Mouse (Mus musculus): ENCODE measurements around the gene Dapk2.

Gene Dapk2

GRCm38 (mm10) chr9:66142265-66142664, 15.8 kb upstream of the Dapk2 start:
- no peak for DNase-seq (ENCODE audit: low spot score)

- peak; percentile 67 for DNase-seq (ENCODE audit: low spot score)
Observed at GRCm38 (mm10) chr9:66144248-66144647, 13.8 kb upstream of the Dapk2 start.

GRCm38 (mm10) chr9:66146141-66146540, 11.9 kb upstream of the Dapk2 start:
- DNase-seq (ENCODE audit: low spot score): no peak

GRCm38 (mm10) chr9:66152011-66152410, 6.0 kb upstream of the Dapk2 start:
- DNase-seq (ENCODE audit: low spot score): no peak

GRCm38 (mm10) chr9:66153594-66153993, 4.4 kb upstream of the Dapk2 start:
- no peak for DNase-seq (ENCODE audit: low spot score)

GRCm38 (mm10) chr9:66154013-66154412, 4.0 kb upstream of the Dapk2 start:
- DNase-seq (ENCODE audit: low spot score): no peak

GRCm38 (mm10) chr9:66155534-66155933, 2.5 kb upstream of the Dapk2 start:
- no peak for DNase-seq (ENCODE audit: low spot score)

GRCm38 (mm10) chr9:66158885-66159430, 935 bp downstream of the Dapk2 start:
- no peak for DNase-seq (ENCODE audit: low spot score)

GRCm38 (mm10) chr9:66160155-66160554, 2.1 kb downstream of the Dapk2 start:
- DNase-seq (ENCODE audit: low spot score): no peak

GRCm38 (mm10) chr9:66162995-66163394, 5.0 kb downstream of the Dapk2 start:
- no peak for DNase-seq (ENCODE audit: low spot score)

GRCm38 (mm10) chr9:66167222-66167621, 9.2 kb downstream of the Dapk2 start:
- no peak for DNase-seq (ENCODE audit: low spot score)

GRCm38 (mm10) chr9:66168233-66168632, 10.2 kb downstream of the Dapk2 start:
- no peak for DNase-seq (ENCODE audit: low spot score)

GRCm38 (mm10) chr9:66170506-66170905, 12.5 kb downstream of the Dapk2 start:
- DNase-seq (ENCODE audit: low spot score): no peak

GRCm38 (mm10) chr9:66171275-66171921, 13.4 kb downstream of the Dapk2 start:
- DNase-seq (ENCODE audit: low spot score): no peak

GRCm38 (mm10) chr9:66173316-66173855, 15.4 kb downstream of the Dapk2 start:
- no peak for DNase-seq (ENCODE audit: low spot score)

GRCm38 (mm10) chr9:66174985-66175384, 17.0 kb downstream of the Dapk2 start:
- no peak for DNase-seq (ENCODE audit: low spot score)

GRCm38 (mm10) chr9:66177975-66178374, 20.0 kb downstream of the Dapk2 start:
- no peak for DNase-seq (ENCODE audit: low spot score)

- DNase-seq (ENCODE audit: low spot score): no peak
Observed at GRCm38 (mm10) chr9:66179795-66180194, 21.8 kb downstream of the Dapk2 start.

GRCm38 (mm10) chr9:66181126-66181825, 23.3 kb downstream of the Dapk2 start:
- no peak for DNase-seq (ENCODE audit: low spot score)

GRCm38 (mm10) chr9:66181826-66182678, 24.0 kb downstream of the Dapk2 start:
- no peak for DNase-seq (ENCODE audit: low spot score)

GRCm38 (mm10) chr9:66182679-66182993, 24.6 kb downstream of the Dapk2 start:
- no peak for DNase-seq (ENCODE audit: low spot score)

GRCm38 (mm10) chr9:66183023-66183422, 25.0 kb downstream of the Dapk2 start:
- DNase-seq (ENCODE audit: low spot score): no peak

Measured in layer of hippocampus, adult 9-10 months (tissue).